Mouse (Mus musculus) intestine, embryonic 15.5 days (tissue): Measurements from ENCODE around the gene Gab2. TPM values are rescaled to one million over a fixed set of nuclear protein-coding genes. Genes with fewer than 3 reads are reported as not detected.

Experiments used
- ATAC-seq: fragments of 200-750 bp; cut with Nextera tagmentation; 2 replicates; pipeline ENCODE4 v1.8.0; 2017; ENCODE audit warnings: moderate TSS enrichment, moderate library complexity
- H3K27ac ChIP-seq: fragments of 300-500 bp; sonication (generic); 2 replicates; pipeline ENCODE4 v1.5.1; 2015; ENCODE audit warnings: mild to moderate bottlenecking, inconsistent platforms
- H3K27me3 ChIP-seq: fragments of 300-500 bp; sonication (generic); replicated peaks from 2 replicates; pipeline ENCODE4 v1.6.1; 2015; ENCODE audit warnings: inconsistent platforms
- H3K36me3 ChIP-seq: fragments of 300-500 bp; sonication (generic); 2 replicates; pipeline ENCODE4 v1.6.1; 2015; ENCODE audit warnings: inconsistent platforms
- H3K4me1 ChIP-seq: fragments of 300-500 bp; sonication (generic); replicated peaks from 2 replicates; pipeline ENCODE4 v1.6.1; 2015; ENCODE audit warnings: inconsistent platforms
- H3K4me2 ChIP-seq: fragments of 300-500 bp; sonication (generic); replicated peaks from 2 replicates; pipeline ENCODE4 v1.6.1; 2015; ENCODE audit warnings: mild to moderate bottlenecking, inconsistent platforms
- H3K4me3 ChIP-seq: fragments of 300-500 bp; sonication (generic); replicated peaks from 2 replicates; pipeline ENCODE4 v1.5.1; 2015; ENCODE audit warnings: inconsistent platforms
- H3K9ac ChIP-seq: fragments of 300-500 bp; sonication (generic); 2 replicates; pipeline ENCODE4 v1.6.1; 2015; ENCODE audit warnings: inconsistent platforms
- H3K9me3 ChIP-seq: fragments of 300-500 bp; sonication (generic); 2 replicates; pipeline ENCODE4 v1.6.1; 2016; ENCODE audit warnings: inconsistent platforms
- WGBS: fragments of 180-500 bp; shearing (Covaris S2); methylation state at CpG from one replicate; pipeline ENCODE4 v1.1.7; 2015; 5-methylcytosine and 5-hydroxymethylcytosine counted together
- polyA plus RNA-seq: library from polyadenylated mRNA; unstranded; fragments of >200 nt; fragmentation: Nextera tagmentation; extraction: Ambion mirVana; gene quantifications from 2 replicates; pipeline ENCODE4 v1.2.1, GENCODE M21; 2015

Gab2 gene
- polyA plus RNA-seq, 1 experiment from 2014 or later: 7.7 TPM

- no peaks in the 10 kb centered on the region for H3K27me3 ChIP-seq
- no peak overlapping the region for H3K9ac ChIP-seq
- no peak overlapping the region for H3K4me3 ChIP-seq
- 52% methylated on average over 4 of the region's 4 CpGs for WGBS
- H3K27ac ChIP-seq: no peak overlapping the region
- no peaks in the 10 kb centered on the region for H3K36me3 ChIP-seq
- no peaks in the 10 kb centered on the region for H3K9me3 ChIP-seq
- peaks cover 10% of the 10 kb centered on the region for H3K4me1 ChIP-seq
- no peak overlapping the region for H3K4me2 ChIP-seq
- no peak for ATAC-seq
These were observed 1.6 kb upstream of the Gab2 start for GRCm38 (mm10) chr7:97079651-97080365.

GRCm38 (mm10) chr7:97080621-97081241 lies 655 bp upstream of the Gab2 start:
- peaks cover 10% of the 10 kb centered on the region for H3K4me1 ChIP-seq
- H3K27ac ChIP-seq: peak overlapping the region; percentile 93
- H3K36me3 ChIP-seq: no peaks in the 10 kb centered on the region
- no peaks in the 10 kb centered on the region for H3K9me3 ChIP-seq
- ATAC-seq: no peak
- WGBS: 36% methylated on average over 4 of the region's 4 CpGs
- peak overlapping the region; percentile 96 for H3K4me3 ChIP-seq
- H3K4me2 ChIP-seq: peak overlapping the region; percentile 87
- no peaks in the 10 kb centered on the region for H3K27me3 ChIP-seq
- H3K9ac ChIP-seq: peak overlapping the region; percentile 93; the same call in 1 of the 2 replicates

DNA sequence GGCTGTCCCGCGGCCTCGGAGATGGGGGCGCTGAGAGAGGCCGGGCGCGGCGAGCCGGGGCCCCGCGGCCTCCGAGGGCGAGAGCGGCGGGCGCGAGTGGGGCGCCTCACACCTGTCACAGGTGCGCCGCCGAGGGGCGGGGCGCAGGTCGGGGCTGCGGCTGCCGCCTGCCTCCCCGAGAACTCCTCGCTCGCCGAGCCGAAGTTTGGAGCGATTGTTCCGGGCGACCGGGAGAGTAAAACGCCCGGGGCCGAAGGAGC lies 503 bp downstream of the Gab2 start:
- Histone ChIP-seq H3K27ac (peak overlapping the region; percentile 93), H3K36me3 (no peaks in the 10 kb centered on the region), H3K4me3 (peak overlapping the region; percentile 96), H3K9ac (peak overlapping the region; percentile 93), H3K4me2 (peak overlapping the region; percentile 87), H3K9me3 (no peaks in the 10 kb centered on the region), H3K27me3 (no peaks in the 10 kb centered on the region), H3K4me1 (peaks cover 10% of the 10 kb centered on the region)
- peak; percentile 78 for ATAC-seq
- WGBS: under 1% methylated on average over 24 of the region's 38 CpGs

DNA sequence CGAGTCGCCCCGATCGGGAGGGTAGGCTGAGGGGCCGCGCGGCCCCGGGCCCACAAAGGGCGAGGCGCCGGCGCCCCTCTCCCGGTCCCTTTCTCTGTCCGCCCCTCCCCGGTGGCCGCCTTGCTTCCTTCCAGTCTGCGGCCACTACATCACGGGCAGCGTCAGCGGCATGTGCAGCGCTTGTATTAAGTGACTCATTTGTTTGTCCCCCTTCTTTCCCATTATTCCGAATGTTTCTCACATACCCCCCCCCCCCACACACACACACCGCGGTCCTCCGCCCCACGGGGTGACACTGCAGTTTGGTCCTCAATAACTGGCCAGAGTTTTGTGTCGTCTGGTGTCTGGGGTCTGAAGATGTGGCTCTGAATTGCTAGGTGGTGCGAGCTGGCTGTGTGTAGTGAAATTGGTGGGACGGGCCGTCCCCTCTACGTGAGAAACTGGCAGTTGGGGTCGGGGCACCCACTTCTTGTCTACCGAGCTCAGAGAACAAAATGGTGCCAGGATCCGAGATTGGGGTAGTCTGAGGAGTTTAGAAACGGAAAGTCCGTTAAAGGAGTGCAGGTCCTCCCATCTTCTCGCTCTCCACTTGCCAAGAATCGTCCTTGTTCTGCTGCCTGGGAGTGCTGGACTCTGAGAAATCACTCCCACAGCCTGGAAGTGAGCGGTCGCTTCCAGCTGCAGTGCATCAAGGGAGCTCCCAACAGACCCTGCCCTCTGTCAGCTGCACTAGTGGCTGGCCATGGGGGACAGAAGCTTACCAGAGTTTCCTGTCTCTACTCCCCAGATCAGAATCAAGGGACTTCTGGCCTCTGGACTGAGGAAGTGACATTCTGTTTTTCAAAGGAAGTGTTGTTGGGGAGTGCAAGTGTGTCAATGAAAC lies 1.1 kb downstream of the Gab2 start:
- peak; percentile 50 for ATAC-seq
- peak overlapping the region; percentile 96 for H3K4me3 ChIP-seq
- WGBS: under 1% methylated on average over 37 of the region's 40 CpGs
- no peaks in the 10 kb centered on the region for H3K27me3 ChIP-seq
- peak overlapping the region; percentile 87 for H3K4me2 ChIP-seq
- peak overlapping the region; percentile 93 for H3K27ac ChIP-seq
- H3K4me1 ChIP-seq: peaks cover 10% of the 10 kb centered on the region
- H3K9me3 ChIP-seq: no peaks in the 10 kb centered on the region
- H3K36me3 ChIP-seq: no peaks in the 10 kb centered on the region
- H3K9ac ChIP-seq: peak overlapping the region; percentile 93

GRCm38 (mm10) chr7:97083579-97083978 lies 2.2 kb downstream of the Gab2 start:
- peak overlapping the region; percentile 87; the same call in 1 of the 2 replicates for H3K4me2 ChIP-seq
- no peak overlapping the region for H3K4me3 ChIP-seq
- no peak overlapping the region for H3K27ac ChIP-seq
- no peaks in the 10 kb centered on the region for H3K36me3 ChIP-seq
- WGBS: 73% methylated on average over 9 of the region's 9 CpGs
- H3K4me1 ChIP-seq: peaks cover 10% of the 10 kb centered on the region
- no peaks in the 10 kb centered on the region for H3K27me3 ChIP-seq
- H3K9ac ChIP-seq: no peak overlapping the region
- H3K9me3 ChIP-seq: no peaks in the 10 kb centered on the region
- no peak for ATAC-seq

DNA sequence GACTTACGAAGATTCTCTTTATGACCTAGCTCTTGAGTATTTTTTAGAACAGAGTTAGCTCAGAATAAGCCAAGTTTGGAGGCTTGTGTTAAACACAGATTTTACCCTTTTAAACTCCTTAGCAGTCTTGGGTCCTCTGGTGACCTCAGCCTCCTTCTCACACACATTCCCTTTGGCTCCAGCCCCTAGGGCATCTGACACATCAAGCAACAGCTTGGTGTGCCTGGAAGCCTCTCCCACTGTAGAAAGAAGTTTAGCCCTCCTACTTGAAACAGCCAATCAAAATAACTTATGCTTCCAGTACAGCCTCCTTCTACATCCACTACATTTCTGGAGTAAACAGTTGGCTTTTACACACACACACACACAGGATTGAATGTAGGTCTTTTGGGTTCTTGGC lies 2.8 kb downstream of the Gab2 start:
- Histone ChIP-seq H3K9me3 (no peaks in the 10 kb centered on the region), H3K9ac (no peak overlapping the region), H3K4me3 (no peak overlapping the region), H3K27ac (no peak overlapping the region), H3K4me2 (no peak overlapping the region), H3K4me1 (peaks cover 9% of the 10 kb centered on the region), H3K27me3 (no peaks in the 10 kb centered on the region), H3K36me3 (no peaks in the 10 kb centered on the region)
- 85% methylated on average over 1 of the region's 1 CpGs for WGBS
- ATAC-seq: no peak

GRCm38 (mm10) chr7:97085291-97085690 lies 3.9 kb downstream of the Gab2 start:
- H3K27ac ChIP-seq: no peak overlapping the region
- no peak overlapping the region for H3K9ac ChIP-seq
- H3K36me3 ChIP-seq: no peaks in the 10 kb centered on the region
- H3K4me3 ChIP-seq: no peak overlapping the region
- no peaks in the 10 kb centered on the region for H3K9me3 ChIP-seq
- H3K27me3 ChIP-seq: no peaks in the 10 kb centered on the region
- no peak overlapping the region for H3K4me2 ChIP-seq
- H3K4me1 ChIP-seq: peaks cover 7% of the 10 kb centered on the region
- no peak for ATAC-seq
- WGBS: 16% methylated on average over 4 of the region's 4 CpGs

GRCm38 (mm10) chr7:97094241-97094640 lies 12.9 kb downstream of the Gab2 start:
- no peaks in the 10 kb centered on the region for H3K27me3 ChIP-seq
- no peaks in the 10 kb centered on the region for H3K4me1 ChIP-seq
- H3K9ac ChIP-seq: no peak overlapping the region
- H3K27ac ChIP-seq: no peak overlapping the region
- WGBS: 79% methylated on average over 3 of the region's 3 CpGs
- ATAC-seq: no peak
- H3K4me3 ChIP-seq: no peak overlapping the region
- no peak overlapping the region for H3K4me2 ChIP-seq
- no peaks in the 10 kb centered on the region for H3K36me3 ChIP-seq
- no peaks in the 10 kb centered on the region for H3K9me3 ChIP-seq

- no peak overlapping the region for H3K4me2 ChIP-seq
- H3K4me3 ChIP-seq: no peak overlapping the region
- 85% methylated on average over 3 of the region's 3 CpGs for WGBS
- H3K36me3 ChIP-seq: no peaks in the 10 kb centered on the region
- no peaks in the 10 kb centered on the region for H3K9me3 ChIP-seq
- no peaks in the 10 kb centered on the region for H3K27me3 ChIP-seq
- no peak for ATAC-seq
- H3K27ac ChIP-seq: no peak overlapping the region
- no peak overlapping the region for H3K9ac ChIP-seq
- H3K4me1 ChIP-seq: no peaks in the 10 kb centered on the region
These were observed 26.7 kb downstream of the Gab2 start for GRCm38 (mm10) chr7:97108119-97108518.

- ATAC-seq: no peak
These were observed 47.6 kb downstream of the Gab2 start for GRCm38 (mm10) chr7:97128949-97129348.

DNA sequence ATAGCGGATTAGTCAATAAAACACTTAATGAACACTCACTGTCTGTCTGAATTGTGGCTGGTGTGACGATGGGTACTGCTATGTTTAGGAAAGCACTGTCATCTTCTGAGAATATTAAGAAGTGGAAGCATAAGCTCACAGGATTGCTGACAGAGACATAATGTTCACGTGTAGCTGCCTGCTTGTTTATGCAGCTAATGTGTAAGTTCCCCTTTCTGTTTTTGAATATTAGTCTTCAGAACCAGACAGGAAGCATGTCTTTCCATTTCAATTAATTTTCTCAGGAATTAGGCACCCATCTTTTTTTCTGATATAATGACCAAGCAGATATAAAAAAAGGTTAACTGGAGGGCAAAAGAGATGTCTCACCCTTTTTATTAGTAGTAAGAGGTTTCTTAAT lies 55.1 kb downstream of the Gab2 start:
- Histone ChIP-seq H3K27me3 (no peaks in the 10 kb centered on the region), H3K4me1 (no peaks in the 10 kb centered on the region), H3K4me3 (no peak overlapping the region), H3K36me3 (peaks cover 4% of the 10 kb centered on the region; the same call in 1 of the 2 replicates), H3K9me3 (peaks cover 4% of the 10 kb centered on the region), H3K9ac (no peak overlapping the region), H3K4me2 (no peak overlapping the region), H3K27ac (no peak overlapping the region)
- WGBS: 60% methylated on average over 3 of the region's 3 CpGs
- no peak for ATAC-seq

More at GRCm38 (mm10) chr7:97128949-97129348, 47.6 kb downstream of the Gab2 start:
- Histone ChIP-seq H3K4me1 (no peaks in the 10 kb centered on the region), H3K4me2 (no peak overlapping the region), H3K27me3 (no peaks in the 10 kb centered on the region), H3K36me3 (no peaks in the 10 kb centered on the region), H3K9me3 (no peaks in the 10 kb centered on the region), H3K9ac (no peak overlapping the region), H3K4me3 (no peak overlapping the region), H3K27ac (no peak overlapping the region)
- WGBS: 45% methylated on average over 1 of the region's 1 CpGs

DNA sequence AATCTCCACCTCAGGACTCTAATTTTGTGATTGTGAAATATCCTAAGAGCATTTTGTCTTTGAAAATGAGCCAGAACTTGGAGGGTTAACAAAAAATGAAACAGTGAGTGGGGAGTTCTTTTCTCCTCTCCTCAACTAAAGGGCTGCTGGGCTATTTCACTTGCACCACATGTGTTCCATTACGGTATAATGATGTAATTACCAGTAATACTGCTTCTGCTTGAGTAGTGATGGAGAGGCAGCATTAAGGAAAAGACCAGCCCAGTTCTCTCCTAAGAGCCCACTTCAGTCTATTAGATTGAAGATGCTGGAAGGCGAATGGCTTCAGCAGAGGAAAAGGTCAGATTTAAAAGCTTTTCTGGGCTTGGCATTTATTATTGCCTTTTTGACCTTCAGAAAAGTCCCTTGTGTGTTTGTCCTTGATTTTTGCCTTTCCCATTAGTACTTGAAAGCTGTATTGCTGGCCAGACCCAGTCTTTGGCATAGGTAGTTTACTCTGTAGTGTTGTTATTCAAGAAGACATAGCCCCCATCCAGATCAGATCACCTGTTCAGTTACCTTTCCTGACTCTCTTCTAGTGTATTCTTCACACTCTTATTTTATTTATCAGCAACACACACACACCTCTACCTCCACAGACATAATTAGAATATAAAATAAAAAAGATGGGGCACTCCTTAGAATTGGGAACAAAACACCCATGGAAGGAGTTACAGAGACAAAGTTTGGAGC lies 69.9 kb downstream of the Gab2 start:
- Histone ChIP-seq H3K4me1 (no peaks in the 10 kb centered on the region), H3K36me3 (no peaks in the 10 kb centered on the region), H3K27ac (no peak overlapping the region), H3K4me3 (no peak overlapping the region), H3K9ac (no peak overlapping the region), H3K4me2 (no peak overlapping the region), H3K27me3 (no peaks in the 10 kb centered on the region), H3K9me3 (no peaks in the 10 kb centered on the region)
- 76% methylated on average over 2 of the region's 2 CpGs for WGBS
- ATAC-seq: no peak
